Comparison of ENCODE assay signal across 9 mouse cellular contexts in genomic region chr12:106115892-106116206, GRCm38 (mm10).
DNase-seq lines count a peak whose midpoint lies in the region; ATAC-seq lines count a peak whose summit lies in the region.
"Had no signal": no experiment of that assay in that cellular context is flagged by ENCODE, and none has a peak within 500 bp of the region (broad histone marks: within the 10 kb centered on the region; RNA-seq: fewer than 3 reads in every experiment).

No protein-coding gene starts in this region.

- intact Hi-C loops in heart, postnatal 10 days (cut with DNase I) = no loop called here

- DNase-seq in heart, postnatal 10 days = peak; percentile 2 to 6
- no peak for DNase-seq in heart, postnatal 4 days
- peak; percentile 64 for DNase-seq in 3T3-L1 (ENCODE audit: low read depth, low spot score)
- DNase-seq in adrenal gland, postnatal 14 days = peak; percentile 82
- DNase-seq in cerebellum, postnatal 36 days = peak; percentile 41 to 42
- no peak for DNase-seq in embryo, embryonic 10.5 days (ENCODE audit: low spot score)
- DNase-seq in urinary bladder, postnatal 36 days (ENCODE audit: low spot score in 2 of 2) = no peak

- ATAC-seq in CD4-positive, CD25-positive, alpha-beta regulatory T cell, adult 4 months = no peak
- ATAC-seq: midbrain, embryonic 15.5 days had no signal

Comparison
In these comparisons a context has a peak if more than half of its experiments do, and no peak if none do; other contexts are left out.
1. DNase-seq: peak in heart, postnatal 10 days (2 of 2), 3T3-L1 (single experiment), adrenal gland, postnatal 14 days (single experiment) and cerebellum, postnatal 36 days (2 of 2); none in heart, postnatal 4 days (single experiment), embryo, embryonic 10.5 days (single experiment) and urinary bladder, postnatal 36 days (0 of 2).